ENCODE assay signal across 18 mouse cellular contexts in genomic region chr11:105261601-105262351, GRCm38 (mm10). TPM values are rescaled to one million over a fixed set of nuclear protein-coding genes. Genes with fewer than 3 reads are reported as not detected.
DNase-seq lines count a peak whose midpoint lies in the region; ATAC-seq and TF ChIP-seq lines count a peak whose summit lies in the region.
"Had no signal": no experiment of that assay in that cellular context is flagged by ENCODE, and none has a peak within 500 bp of the region (broad histone marks: within the 10 kb centered on the region; RNA-seq: fewer than 3 reads in every experiment).

No protein-coding gene starts in this region.

- H3K4me2 ChIP-seq in hindbrain, embryonic 13.5 days = no peak overlapping the region
- no peak overlapping the region for H3K4me2 ChIP-seq in hindbrain, postnatal 0 days (ENCODE audit: low read depth, low read length)
- H3K4me2 ChIP-seq in limb, embryonic 13.5 days (replicated peaks) = no peak overlapping the region
- H3K4me2 ChIP-seq: forebrain, embryonic 15.5 days; midbrain, embryonic 12.5 days had no signal

- H3K4me3 ChIP-seq in hindbrain, embryonic 13.5 days = no peak overlapping the region
- H3K4me3 ChIP-seq in hindbrain, postnatal 0 days (ENCODE audit: low read length) = no peak overlapping the region
- H3K4me3 ChIP-seq in limb, embryonic 13.5 days = no peak overlapping the region
- H3K4me3 ChIP-seq: erythroblast, embryonic 14.5 days; forebrain, embryonic 15.5 days; midbrain, embryonic 12.5 days; myocyte had no signal

- WGBS in hindbrain, embryonic 13.5 days = 86% methylated on average over 4 of the region's 4 CpGs
- WGBS in hindbrain, postnatal 0 days = 87% methylated on average over 4 of the region's 4 CpGs
- WGBS in limb, embryonic 13.5 days = 52% methylated on average over 4 of the region's 4 CpGs

- no peak overlapping the region for H3K9ac ChIP-seq in hindbrain, embryonic 13.5 days
- H3K9ac ChIP-seq in hindbrain, postnatal 0 days (replicated peaks; ENCODE audit: low read length) = no peak overlapping the region
- H3K9ac ChIP-seq in limb, embryonic 13.5 days = no peak overlapping the region
- H3K9ac ChIP-seq: forebrain, embryonic 15.5 days; midbrain, embryonic 12.5 days had no signal

- no peak for DNase-seq in hindbrain, postnatal 0 days (ENCODE audit: low spot score)
- DNase-seq in 3T3-L1 (ENCODE audit: low read depth, low spot score) = peak; percentile 96
- DNase-seq in embryo, embryonic 11.5 days (ENCODE audit: low read depth, low spot score) = peak; percentile 35
- no peak for DNase-seq in left cerebral cortex, postnatal 25 days (ENCODE audit: low spot score in 2 of 2)
- DNase-seq in urinary bladder, adult 2 months (ENCODE audit: low spot score) = no peak
- DNase-seq: adrenal gland, adult 2 months; cerebellum, adult 11 months; cerebellum, postnatal 25 days; kidney, postnatal 36 days; right cerebral cortex, postnatal 14 days; thymus, postnatal 25 days had no signal

- H3K4me1 ChIP-seq in hindbrain, embryonic 13.5 days (replicated peaks) = peaks cover 3% of the 10 kb centered on the region; the same call in 1 of the 2 replicates
- no peaks in the 10 kb centered on the region for H3K4me1 ChIP-seq in hindbrain, postnatal 0 days (ENCODE audit: insufficient read depth, low read length)
- peaks cover 19% of the 10 kb centered on the region for H3K4me1 ChIP-seq in limb, embryonic 13.5 days
- H3K4me1 ChIP-seq: forebrain, embryonic 15.5 days had no signal

- no peaks in the 10 kb centered on the region for H3K9me3 ChIP-seq in hindbrain, embryonic 13.5 days
- no peaks in the 10 kb centered on the region for H3K9me3 ChIP-seq in hindbrain, postnatal 0 days (ENCODE audit: low read length)
- H3K9me3 ChIP-seq in limb, embryonic 13.5 days = no peaks in the 10 kb centered on the region
- H3K9me3 ChIP-seq: forebrain, embryonic 15.5 days; midbrain, embryonic 12.5 days had no signal

- no peak for TF ChIP-seq CTCF in hindbrain, postnatal 0 days (IDR thresholded peaks at IDR 0.05; ENCODE audit: low read depth)

- intact Hi-C loops in left cerebral cortex, postnatal 25 days (cut with DNase I) = loop anchor here (10.0 kb wide), 1 partner anchor 333 kb away; no protein-coding TSS in a partner anchor

- H3K27ac ChIP-seq in hindbrain, embryonic 13.5 days = peak overlapping the region; percentile 79
- no peak overlapping the region for H3K27ac ChIP-seq in hindbrain, postnatal 0 days
- H3K27ac ChIP-seq in limb, embryonic 13.5 days = peak overlapping the region; percentile 71; the same call in 1 of the 2 replicates
- H3K27ac ChIP-seq: forebrain, embryonic 15.5 days; midbrain, embryonic 12.5 days had no signal

- no peak for ATAC-seq in hindbrain, embryonic 13.5 days (ENCODE audit: low FRiP score)
- no peak for ATAC-seq in hindbrain, postnatal 0 days
- peak; percentile 76; the same call in 1 of the 2 replicates for ATAC-seq in limb, embryonic 13.5 days (ENCODE audit: low FRiP score, low read depth)
- ATAC-seq: forebrain, embryonic 15.5 days; intestine, embryonic 16.5 days had no signal

- H3K36me3 ChIP-seq in hindbrain, embryonic 13.5 days = peaks cover 28% of the 10 kb centered on the region
- H3K36me3 ChIP-seq in hindbrain, postnatal 0 days (ENCODE audit: insufficient read depth, low read length) = peaks cover 25% of the 10 kb centered on the region
- H3K36me3 ChIP-seq in limb, embryonic 13.5 days = peaks cover 52% of the 10 kb centered on the region

- H3K27me3 ChIP-seq in hindbrain, embryonic 13.5 days = no peaks in the 10 kb centered on the region
- H3K27me3 ChIP-seq in hindbrain, postnatal 0 days (ENCODE audit: insufficient read depth, low read length) = no peaks in the 10 kb centered on the region
- H3K27me3 ChIP-seq in limb, embryonic 13.5 days = no peaks in the 10 kb centered on the region
- H3K27me3 ChIP-seq: forebrain, embryonic 15.5 days; midbrain, embryonic 12.5 days had no signal

RNA-seq across cellular contexts. Expression of gene Mrc2, which starts 30.7 kb away (rescaled TPM):
- 5.3 and 5.5 TPM in 2 replicates for polyA plus RNA-seq in hindbrain, embryonic 13.5 days (2015; fragmentation: Nextera tagmentation; extraction: Ambion mirVana)
- 21.4 and 28.5 TPM in 2 replicates for total RNA-seq in hindbrain, postnatal 0 days (2014; rRNA removed)
- 3.7 and 4.2 TPM in 2 replicates for polyA plus RNA-seq in hindbrain, postnatal 0 days (2015; fragmentation: Nextera tagmentation; extraction: Ambion mirVana)
- 28.6 and 32.8 TPM in 2 replicates for polyA plus RNA-seq in limb, embryonic 13.5 days (2015; fragmentation: Nextera tagmentation; extraction: Ambion mirVana)
- total RNA-seq in left cerebral cortex, postnatal 25 days (2021) = 1 to 10 TPM; 5.7 to 9.1 TPM
- 24.4 and 32.4 TPM in 2 replicates for polyA plus RNA-seq in urinary bladder, adult 2 months (2012; rRNA removed)

Comparison
In these comparisons a context has a peak if more than half of its experiments do, and no peak if none do; other contexts are left out.
1. DNase-seq: peak in 3T3-L1 (single experiment) and embryo, embryonic 11.5 days (single experiment); none in hindbrain, postnatal 0 days (single experiment), left cerebral cortex, postnatal 25 days (0 of 2) and urinary bladder, adult 2 months (single experiment).